In genomic region chr2:94344624-94345023, GRCm38 (mm10) we compare ENCODE assay signal across 16 mouse cellular contexts.
DNase-seq lines count a peak whose midpoint lies in the region.
"Had no signal": no experiment of that assay in that cellular context is flagged by ENCODE, and none has a peak within 500 bp of the region (broad histone marks: within the 10 kb centered on the region; RNA-seq: fewer than 3 reads in every experiment).

No protein-coding gene starts in this region.

- peak; percentile 88 for DNase-seq in heart, adult 11 months
- no peak for DNase-seq in heart, postnatal 14 days
- peak; percentile 27 to 29 for DNase-seq in heart, postnatal 10 days
- no peak for DNase-seq in heart, adult 8-10 months (ENCODE audit: low spot score)
- peak; percentile 51 to 60 for DNase-seq in cerebellum, adult 18-20 months
- peak; percentile 27 to 42 for DNase-seq in cerebellum, postnatal 36 days
- no peak for DNase-seq in right cerebral cortex, postnatal 10 days (ENCODE audit: low spot score in 2 of 2)
- DNase-seq: embryo, embryonic 11 days; gastrocnemius, postnatal 25 days; kidney, adult 18-20 months; kidney, postnatal 10 days; liver; liver, postnatal 0 days; midbrain, embryonic 14.5 days; right cerebral cortex, adult 18-20 months; thymus, postnatal 36 days had no signal

- intact Hi-C loops in heart, postnatal 14 days (cut with DNase I) = no loop called here
- intact Hi-C loops in heart, postnatal 10 days (cut with DNase I) = no loop called here

Comparison
In these comparisons a context has a peak if more than half of its experiments do, and no peak if none do; other contexts are left out.
1. DNase-seq: peak in heart, adult 11 months (single experiment), heart, postnatal 10 days (2 of 2), cerebellum, adult 18-20 months (2 of 2) and cerebellum, postnatal 36 days (2 of 2); none in heart, postnatal 14 days (0 of 2), heart, adult 8-10 months (single experiment) and right cerebral cortex, postnatal 10 days (0 of 2).